Mouse (Mus musculus) Patski (cell line): ENCODE data around the gene Sbno1. TPM values are rescaled to one million over a fixed set of nuclear protein-coding genes. Genes with fewer than 3 reads are reported as not detected.
A peak's percentile ranks its signal among the peaks of the same experiment; 100 is the strongest.

Source experiments
- ATAC-seq: fragments of 100-300 bp; one replicate; pipeline ENCODE4 v1.8.0; 2021
- CTCF ChIA-PET: fragments of 350-600 bp; sonication (Branson Sonifier 250); formaldehyde crosslinking; loops from one replicate; lab custom pipeline; 2022; ENCODE audit warnings: inconsistent platforms; lab: Charles Lee
- POLR2A ChIA-PET: fragments of 350-600 bp; sonication (Branson Sonifier 250); formaldehyde crosslinking; loops from one replicate; lab custom pipeline; 2022; ENCODE audit warnings: antibody characterized with exemption, inconsistent platforms; lab: Charles Lee
- DNase-seq: peaks from one replicate; pipeline ENCODE4 v3.0.0-alpha.2; 2011; ENCODE audit warnings: low read depth, low spot score
- H3K27me3 ChIP-seq: fragments of 371-371 bp; one replicate; pipeline ENCODE4 v1.5.1; 2021
- CTCF ChIP-seq: fragments of 100-300 bp; IDR thresholded peaks from one replicate; pipeline ENCODE4 v1.5.1; 2021
- in situ Hi-C: fragments of 300-500 bp; cut with MboI; formaldehyde crosslinking; loops from 3 replicates; pipeline ENCODE4 v1.11.1; 2018; ENCODE audit warnings: low pct_unique_long_range_greater_than_20kb, mixed read lengths
- polyA plus RNA-seq: library from polyadenylated mRNA; unstranded; gene quantifications from one replicate; pipeline ENCODE4 v1.2.3, GENCODE M21; 2021

Sbno1 gene
- polyA plus RNA-seq, 1 experiment from 2014 or later, result 59.0 TPM

GRCm38 (mm10) chr5:124454082-124454419 lies 28.2 kb upstream of the Sbno1 start:
- ChIA-PET CTCF (interaction anchor here (1.8 kb wide), 1 partner anchor 11 kb away, joined by 5 read pairs; no protein-coding TSS in a partner anchor), POLR2A (interaction anchor here (0.7 kb wide), 1 partner anchor 13 kb away, joined by 3 read pairs; no protein-coding TSS in a partner anchor)
- no peak for ATAC-seq
- in situ Hi-C loops, result no loop called here
- TF ChIP-seq CTCF, result no peak
- DNase-seq, result no peak
- H3K27me3 ChIP-seq, result no peaks in the 10 kb centered on the region

DNA sequence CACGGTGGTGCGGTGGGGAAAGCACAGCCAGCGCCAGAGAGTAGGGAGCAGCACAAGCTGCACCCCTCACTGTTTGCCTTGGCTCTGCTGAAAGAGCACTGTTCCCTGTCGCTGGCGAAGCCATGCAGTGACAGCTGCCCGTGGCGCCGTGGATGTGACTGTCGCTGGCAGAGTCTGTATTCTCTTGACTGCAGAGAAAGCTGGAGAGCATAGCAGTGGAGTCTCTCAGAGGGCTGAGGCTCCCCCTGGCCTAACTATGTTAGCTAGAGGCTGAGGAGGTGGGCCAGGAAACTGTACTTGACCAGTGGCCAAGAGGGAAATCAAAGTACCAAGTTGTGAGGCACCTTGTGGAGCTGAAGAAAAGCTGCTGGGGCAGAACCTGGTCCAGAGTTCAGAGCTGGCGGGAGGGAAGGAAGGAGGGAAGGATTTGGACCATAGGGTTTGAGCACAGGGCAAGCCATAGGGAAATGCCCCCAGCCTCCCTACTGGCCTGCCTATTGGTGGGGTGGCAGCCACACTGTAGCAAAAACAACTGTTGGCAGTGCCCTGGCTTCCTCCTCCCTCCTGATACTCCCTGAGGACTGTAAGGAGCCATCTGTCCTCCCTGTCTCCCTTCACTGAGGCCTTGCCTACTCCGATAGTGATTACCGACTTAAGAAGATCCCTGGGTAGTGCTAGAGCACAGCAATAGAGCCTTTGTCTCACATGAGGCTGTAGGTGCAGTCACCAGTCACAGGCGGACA lies 27.7 kb upstream of the Sbno1 start:
- no peak for TF ChIP-seq CTCF
- H3K27me3 ChIP-seq, result no peaks in the 10 kb centered on the region
- in situ Hi-C loops, result no loop called here
- POLR2A ChIA-PET, result interaction anchor here (0.6 kb wide), 1 partner anchor 10 kb away, joined by 5 read pairs; no protein-coding TSS in a partner anchor
- ATAC-seq (no peak), DNase-seq (no peak)
- CTCF ChIA-PET, result interaction anchor here (1.8 kb wide), 1 partner anchor 12 kb away, joined by 5 read pairs; no protein-coding TSS in a partner anchor

- POLR2A ChIA-PET, result interaction anchor here (0.6 kb wide), 1 partner anchor 9 kb away, joined by 5 read pairs; no protein-coding TSS in a partner anchor
- no peaks in the 10 kb centered on the region for H3K27me3 ChIP-seq
- in situ Hi-C loops, result no loop called here
- DNase-seq (no peak), ATAC-seq (no peak)
- TF ChIP-seq CTCF, result no peak
- CTCF ChIA-PET, result interaction anchor here (1.8 kb wide), 1 partner anchor 13 kb away, joined by 5 read pairs; no protein-coding TSS in a partner anchor
Observed at GRCm38 (mm10) chr5:124452494-124453228, 26.9 kb upstream of the Sbno1 start.

- ChIA-PET CTCF (no interaction called here), POLR2A (no interaction called here)
- no peak for ATAC-seq
- H3K27me3 ChIP-seq, result no peaks in the 10 kb centered on the region
- no peak for TF ChIP-seq CTCF
- no peak for DNase-seq
- in situ Hi-C loops, result no loop called here
Observed at GRCm38 (mm10) chr5:124450641-124451340, 25.0 kb upstream of the Sbno1 start.

DNA sequence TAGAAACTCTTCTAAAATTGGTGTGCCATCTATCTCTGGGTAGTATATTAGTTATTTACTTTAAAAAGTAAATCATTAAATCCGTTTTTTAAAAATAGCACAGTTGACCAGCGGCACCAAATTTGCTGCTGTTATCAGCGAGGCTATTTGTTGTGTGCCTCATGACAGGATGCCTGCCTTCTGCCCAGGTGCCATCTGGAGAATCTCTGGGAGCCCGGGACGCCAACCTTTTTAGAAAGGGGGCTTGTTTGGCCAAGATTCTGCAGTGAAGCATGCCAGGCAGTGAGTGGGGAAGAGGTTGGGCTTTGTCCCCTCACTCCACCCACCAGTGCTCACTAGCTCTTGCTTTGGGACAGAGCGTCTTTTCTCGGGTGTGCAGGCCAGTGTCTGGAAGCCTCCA lies 24.2 kb upstream of the Sbno1 start:
- in situ Hi-C loops, result no loop called here
- DNase-seq (no peak), ATAC-seq (no peak)
- POLR2A ChIA-PET, result no interaction called here
- CTCF ChIA-PET, result no interaction called here
- no peak for TF ChIP-seq CTCF
- no peaks in the 10 kb centered on the region for H3K27me3 ChIP-seq

- POLR2A ChIA-PET, result no interaction called here
- ATAC-seq (no peak), DNase-seq (no peak)
- in situ Hi-C loops, result loop anchor here (25.0 kb wide), 1 partner anchor 413 kb away; the partner anchor contains the start of genes Ccdc92 and Zfp664
- TF ChIP-seq CTCF, result no peak
- CTCF ChIA-PET, result interaction anchor here (0.9 kb wide), 1 partner anchor 14 kb away, joined by 3 read pairs; no protein-coding TSS in a partner anchor
- no peaks in the 10 kb centered on the region for H3K27me3 ChIP-seq
Observed at GRCm38 (mm10) chr5:124449494-124449893, 23.7 kb upstream of the Sbno1 start.

- in situ Hi-C loops, result loop anchor here (25.0 kb wide), 1 partner anchor 416 kb away; the partner anchor contains the start of genes Ccdc92 and Zfp664
- no peak for DNase-seq
Observed at GRCm38 (mm10) chr5:124446301-124446881, 20.6 kb upstream of the Sbno1 start.

DNA sequence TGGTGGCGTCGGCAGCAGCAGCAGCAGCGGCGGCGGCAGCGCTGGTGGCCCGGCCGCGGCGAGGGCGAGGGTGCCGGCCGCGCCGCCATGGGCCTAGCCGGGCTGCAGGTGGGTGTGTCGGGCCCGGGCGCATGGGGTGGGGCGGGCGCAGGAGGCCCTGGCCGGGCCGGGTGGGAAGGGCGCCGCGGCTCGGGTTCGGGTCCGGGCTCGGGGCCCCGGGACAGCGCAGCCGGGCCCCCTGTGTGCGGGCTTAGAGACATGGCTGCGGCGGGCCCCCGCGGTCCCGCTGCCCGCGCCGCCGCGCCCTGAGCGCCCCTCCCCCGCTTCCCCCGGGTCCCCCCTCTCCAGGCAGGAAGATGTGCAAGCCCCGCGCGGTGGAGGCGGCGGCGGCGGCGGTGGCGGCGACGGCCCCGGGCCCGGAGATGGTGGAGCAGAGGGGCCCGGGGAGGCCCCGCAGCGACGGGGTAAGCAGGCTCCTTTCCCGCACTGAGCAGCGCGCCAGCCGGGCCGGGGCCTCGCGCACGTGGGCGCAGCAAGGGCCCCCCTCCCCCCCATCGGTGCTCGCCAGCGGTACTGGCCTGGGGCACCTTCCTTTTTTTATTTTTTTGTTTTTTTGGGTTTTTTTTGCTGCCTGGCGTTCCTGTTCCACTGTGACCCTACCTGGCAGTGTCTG lies 20.0 kb upstream of the Sbno1 start:
- in situ Hi-C loops, result loop anchor here (25.0 kb wide), 1 partner anchor 417 kb away; the partner anchor contains the start of genes Ccdc92 and Zfp664
- ChIA-PET POLR2A (interaction anchor here (1.2 to 1.3 kb wide), 2 partner anchors 25 to 86 kb away, joined by 3 to 5 read pairs; partner anchors contain the start of gene Rilpl1), CTCF (interaction anchor here (1.3 kb wide), 1 partner anchor 34 kb away, joined by 3 read pairs; no protein-coding TSS in a partner anchor)
- DNase-seq, result no peak
- peak; percentile 56 for ATAC-seq
- no peaks in the 10 kb centered on the region for H3K27me3 ChIP-seq
- no peak for TF ChIP-seq CTCF

More at GRCm38 (mm10) chr5:124446301-124446881, 20.6 kb upstream of the Sbno1 start:
- ChIA-PET CTCF (interaction anchor here (1.1 to 3.0 kb wide), 4 partner anchors 11 to 92 kb away, joined by 3 to 8 read pairs (median 4); no protein-coding TSS in a partner anchor), POLR2A (interaction anchor here (1.2 to 2.5 kb wide), 3 partner anchors 19 to 85 kb away, joined by 3 to 8 read pairs (median 5); partner anchors contain the start of gene Rilpl1)
- ATAC-seq, result peak; percentile 45
- H3K27me3 ChIP-seq, result no peaks in the 10 kb centered on the region
- no peak for TF ChIP-seq CTCF
